Mouse (Mus musculus) heart, adult 11 months (tissue): Measurements from ENCODE around the gene Pde4dip.

Source experiments
- DNase-seq: peaks from one replicate; pipeline ENCODE4 v3.0.0; 2022

Gene Pde4dip

GRCm38 (mm10) chr3:97686372-97687117 is 202.0 kb downstream of the Pde4dip start:
- DNase-seq = no peak

- DNase-seq = peak; percentile 89
Observed at GRCm38 (mm10) chr3:97683560-97684195, 204.8 kb downstream of the Pde4dip start.

GRCm38 (mm10) chr3:97682576-97682975 is 205.9 kb downstream of the Pde4dip start:
- no peak for DNase-seq

DNA sequence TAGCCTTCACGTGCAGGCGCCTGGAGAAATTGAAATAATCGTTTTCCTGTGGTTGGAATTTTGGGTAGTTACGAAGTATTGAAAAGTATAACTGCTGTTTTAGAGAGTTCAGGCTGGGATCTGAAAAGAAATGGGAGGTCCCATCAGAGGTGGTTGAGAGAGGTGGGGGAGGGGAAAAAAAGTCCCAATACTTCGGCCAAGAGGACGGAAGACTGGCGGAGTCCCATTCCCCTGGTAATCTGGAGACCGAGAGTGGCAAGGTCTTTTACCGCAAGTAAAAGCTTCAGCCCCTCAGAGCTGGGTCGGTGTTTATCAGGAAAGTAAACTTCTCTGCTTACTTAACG is 206.4 kb downstream of the Pde4dip start:
- no peak for DNase-seq

GRCm38 (mm10) chr3:97681321-97682158 is 207.0 kb downstream of the Pde4dip start:
- DNase-seq = peak; percentile 95

GRCm38 (mm10) chr3:97680631-97681320 is 207.7 kb downstream of the Pde4dip start:
- peak; percentile 97 for DNase-seq

DNA sequence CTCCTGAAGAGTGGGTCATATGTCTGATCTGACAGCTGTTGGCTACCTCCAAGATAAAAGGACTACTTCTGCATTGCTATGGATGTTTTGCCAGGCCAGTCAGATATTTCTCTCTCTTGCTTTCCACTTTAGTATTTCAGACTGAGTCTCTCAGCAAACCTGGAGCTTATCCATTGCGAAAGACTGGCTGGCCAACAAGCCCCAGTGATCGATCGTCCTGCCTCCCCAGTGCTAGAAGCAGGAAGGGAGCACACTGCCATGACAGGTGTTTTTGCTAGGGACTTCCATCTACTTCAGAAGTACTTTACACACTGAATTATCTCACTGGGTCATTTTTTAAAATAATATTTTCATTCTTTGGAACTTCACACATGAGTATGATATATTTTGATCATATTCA is 210.1 kb downstream of the Pde4dip start:
- DNase-seq = peak; percentile 70

DNA sequence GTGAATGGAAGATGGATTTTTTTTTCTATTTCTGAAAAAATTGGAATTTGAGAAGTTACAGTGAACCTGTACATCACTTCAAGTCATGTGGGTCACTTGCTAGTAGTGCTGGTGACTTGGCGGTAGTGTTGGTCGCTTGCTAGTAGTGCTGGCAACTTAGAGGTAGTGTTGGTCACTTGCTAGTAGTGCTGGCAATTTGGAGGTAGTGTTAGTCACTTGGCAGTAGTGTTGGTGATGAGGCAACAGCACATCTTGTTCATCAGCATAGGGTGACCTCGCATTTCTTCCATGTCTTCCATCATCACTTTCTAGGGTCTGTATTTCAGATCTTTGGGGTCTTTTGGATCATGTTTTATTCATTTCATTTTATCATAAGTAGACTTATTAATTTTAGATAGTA is 212.4 kb downstream of the Pde4dip start:
- peak; percentile 54 for DNase-seq

- DNase-seq = peak; percentile 76
Observed at GRCm38 (mm10) chr3:97674644-97675110, 213.8 kb downstream of the Pde4dip start, which contains the start of gene Gm17651. Gene Gm17651 (minus strand): TSS chr3:97674694.

- peak; percentile 87 for DNase-seq
Observed at GRCm38 (mm10) chr3:97667093-97667675, 221.3 kb downstream of the Pde4dip start.

GRCm38 (mm10) chr3:97666154-97666553 is 222.4 kb downstream of the Pde4dip start:
- DNase-seq = peak; percentile 91

- DNase-seq = peak; percentile 70
Observed at GRCm38 (mm10) chr3:97665525-97665924, 223.0 kb downstream of the Pde4dip start.

GRCm38 (mm10) chr3:97661206-97661605 is 227.3 kb downstream of the Pde4dip start:
- peak; percentile 93 for DNase-seq

- peak; percentile 89 for DNase-seq
Observed at GRCm38 (mm10) chr3:97659746-97660145, 228.8 kb downstream of the Pde4dip start.

DNA sequence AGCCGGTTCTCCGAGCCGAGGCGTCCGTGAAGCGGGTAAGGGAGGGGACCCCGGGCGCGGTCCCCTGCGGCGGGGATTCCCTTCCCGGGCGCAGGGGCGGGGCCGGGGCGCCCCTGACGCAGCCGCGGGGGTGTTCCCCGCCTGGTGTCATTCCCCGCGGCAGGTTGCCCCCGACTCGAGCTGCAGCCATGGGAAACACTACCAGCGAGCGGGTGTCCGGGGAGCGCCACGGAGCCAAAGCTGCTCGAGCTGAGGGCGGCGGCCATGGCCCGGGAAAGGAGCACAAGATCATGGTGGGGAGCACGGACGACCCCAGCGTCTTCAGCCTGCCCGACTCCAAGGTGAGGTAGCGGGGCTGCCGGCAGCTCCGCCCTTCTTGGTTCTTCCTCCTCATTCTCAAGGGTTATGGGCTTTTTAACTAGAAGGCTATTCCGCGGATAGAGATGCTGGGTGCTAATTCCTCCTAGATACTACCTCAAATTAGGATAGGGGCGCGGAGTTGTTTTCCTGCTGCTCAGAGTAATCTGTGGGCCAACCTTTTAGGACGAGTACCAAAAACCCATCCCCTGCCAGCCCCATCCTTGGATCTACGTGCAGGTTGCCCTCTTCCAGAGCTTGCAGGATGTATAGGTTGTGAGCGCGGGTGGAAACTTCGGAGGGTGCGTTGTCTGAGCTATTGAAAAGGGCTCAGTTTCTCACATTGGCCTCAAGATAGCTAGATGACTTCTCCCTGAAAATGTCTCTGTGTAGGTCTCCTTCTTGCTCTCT is 229.9 kb downstream of the Pde4dip start:
- DNase-seq = no peak

- peak; percentile 100 for DNase-seq
Observed at GRCm38 (mm10) chr3:97657655-97658411, 230.7 kb downstream of the Pde4dip start, which contains the start of gene Prkab2. Gene Prkab2 (plus strand): TSS chr3:97658193.

DNA sequence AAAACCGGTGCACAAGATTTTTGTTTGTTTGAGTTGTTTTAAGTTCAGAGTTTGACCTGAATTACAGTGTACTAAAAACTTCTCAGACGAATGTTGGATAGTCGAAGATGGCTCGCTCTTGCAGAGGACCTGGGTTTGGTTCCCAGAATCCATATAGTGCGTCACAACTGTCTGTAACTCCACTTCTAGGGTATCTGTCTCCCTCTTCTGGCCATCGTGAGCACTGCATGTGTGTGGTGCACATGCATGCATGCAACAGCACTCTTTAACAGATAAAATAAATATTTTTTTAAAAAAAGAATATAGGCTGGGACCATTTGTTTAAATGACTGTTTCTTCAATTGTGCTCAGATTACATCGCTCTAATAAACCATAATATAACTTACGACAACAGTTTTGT is 233.6 kb downstream of the Pde4dip start:
- peak; percentile 52 for DNase-seq

DNA sequence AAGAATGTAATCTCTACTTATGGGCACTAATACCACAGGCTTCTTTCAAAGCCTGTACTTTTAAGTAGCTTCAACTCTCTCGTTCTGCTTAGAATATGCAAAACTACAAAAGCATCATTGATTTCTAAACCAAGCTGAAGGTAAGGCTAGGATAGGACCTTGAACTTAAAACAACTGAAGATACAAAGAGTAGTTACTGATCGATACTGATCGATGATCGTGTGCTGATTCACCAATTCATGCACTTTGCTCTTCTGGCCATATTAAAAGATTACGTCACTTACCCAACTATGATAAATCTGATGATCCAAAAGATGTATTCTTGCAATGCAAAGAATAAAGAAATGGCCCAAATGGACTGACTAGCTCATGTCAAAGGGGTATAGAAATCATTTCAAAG is 234.7 kb downstream of the Pde4dip start:
- DNase-seq = no peak

DNA sequence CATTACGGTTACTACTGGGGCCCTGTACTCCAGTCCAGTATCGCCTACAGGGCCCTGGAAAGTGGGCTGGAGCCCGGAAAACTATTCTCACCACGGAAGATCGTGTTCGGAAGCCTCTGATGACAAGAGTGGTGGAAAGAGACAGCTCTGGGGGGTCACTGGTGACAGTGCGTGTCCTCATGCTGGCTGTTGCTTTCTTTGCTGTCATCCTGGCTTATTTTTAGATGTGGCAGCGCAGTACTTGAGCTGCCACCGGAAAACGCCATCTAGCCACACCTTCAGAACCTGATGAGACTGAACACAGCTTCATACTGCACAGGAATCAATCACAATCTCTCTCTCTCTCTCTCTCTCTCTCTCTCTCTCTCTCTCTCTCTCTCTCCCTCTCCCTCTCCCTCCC is 236.9 kb downstream of the Pde4dip start:
- DNase-seq = peak; percentile 95

GRCm38 (mm10) chr3:97649469-97649868 is 239.0 kb downstream of the Pde4dip start:
- DNase-seq = peak; percentile 81

DNA sequence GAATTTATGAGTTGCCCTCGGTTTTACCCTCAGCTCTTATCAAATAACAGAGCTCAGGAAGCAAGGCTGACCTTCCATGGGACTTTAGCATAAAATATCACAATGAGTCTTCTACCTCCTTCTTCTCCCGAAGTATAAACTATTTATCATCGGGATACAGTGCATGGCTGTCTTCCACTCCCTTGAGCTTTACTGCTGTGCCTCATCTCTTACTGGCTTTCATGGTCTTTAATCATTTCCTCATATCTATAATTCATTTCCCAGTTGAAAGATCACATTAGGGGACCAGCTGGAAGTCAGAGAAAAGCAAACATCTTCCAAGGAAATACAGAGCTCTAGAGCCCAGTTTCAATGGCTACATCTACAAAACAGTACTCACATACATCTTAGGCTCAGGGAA is 239.5 kb downstream of the Pde4dip start:
- DNase-seq = no peak
